Mouse (Mus musculus): ENCODE measurements at regions not wholly inside any gene's neighbourhood (a gene's known extent, or its start where the extent isn't known, plus 50 kb on each side); places are given as distances from the start of the nearest gene placed in this dataset.

DNA sequence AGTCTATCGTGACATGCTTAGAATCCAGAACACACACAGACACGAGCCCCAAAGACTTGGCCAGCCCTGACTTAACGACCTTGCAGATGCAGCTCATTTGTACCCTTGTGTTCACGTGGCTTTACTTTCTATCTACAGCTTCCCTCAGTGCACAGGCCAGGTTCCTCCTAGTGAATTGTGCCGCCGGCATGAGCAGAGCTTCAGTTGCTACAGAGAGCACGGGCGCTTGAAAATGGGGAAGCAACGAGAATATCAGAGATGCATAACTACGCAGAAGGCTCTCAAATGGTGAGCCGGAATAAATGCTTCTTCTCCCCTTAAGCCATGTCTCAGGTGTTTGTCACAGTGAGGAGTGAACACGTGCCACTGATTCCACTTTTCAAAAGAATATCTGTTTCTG lies 110.7 kb upstream of the Fshr start:
- no peak for DNase-seq (ENCODE audit: extremely low spot score in 1 of 2, low spot score in 1 of 2)

DNA sequence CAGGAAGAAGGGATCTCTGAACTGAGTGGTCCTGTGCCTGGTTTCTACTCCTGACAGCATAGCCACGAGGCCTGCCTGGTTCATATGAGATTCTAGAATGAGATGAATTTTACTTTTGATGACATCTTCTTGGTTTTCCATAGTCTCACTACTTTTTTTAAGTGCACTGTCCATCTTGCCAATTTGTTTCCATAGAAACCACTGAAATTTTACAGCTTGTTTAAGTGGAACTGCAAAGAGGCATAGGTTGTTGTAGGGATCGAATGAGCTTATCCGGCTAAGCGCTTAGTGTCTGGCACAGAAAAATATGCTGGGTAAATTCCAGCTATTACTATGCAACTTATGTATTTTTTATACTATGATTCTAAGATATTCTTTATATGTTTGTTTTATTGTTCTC lies 100.8 kb upstream of the Fshr start:
- no peak for DNase-seq (ENCODE audit: extremely low spot score in 1 of 2, low spot score in 1 of 2)

DNA sequence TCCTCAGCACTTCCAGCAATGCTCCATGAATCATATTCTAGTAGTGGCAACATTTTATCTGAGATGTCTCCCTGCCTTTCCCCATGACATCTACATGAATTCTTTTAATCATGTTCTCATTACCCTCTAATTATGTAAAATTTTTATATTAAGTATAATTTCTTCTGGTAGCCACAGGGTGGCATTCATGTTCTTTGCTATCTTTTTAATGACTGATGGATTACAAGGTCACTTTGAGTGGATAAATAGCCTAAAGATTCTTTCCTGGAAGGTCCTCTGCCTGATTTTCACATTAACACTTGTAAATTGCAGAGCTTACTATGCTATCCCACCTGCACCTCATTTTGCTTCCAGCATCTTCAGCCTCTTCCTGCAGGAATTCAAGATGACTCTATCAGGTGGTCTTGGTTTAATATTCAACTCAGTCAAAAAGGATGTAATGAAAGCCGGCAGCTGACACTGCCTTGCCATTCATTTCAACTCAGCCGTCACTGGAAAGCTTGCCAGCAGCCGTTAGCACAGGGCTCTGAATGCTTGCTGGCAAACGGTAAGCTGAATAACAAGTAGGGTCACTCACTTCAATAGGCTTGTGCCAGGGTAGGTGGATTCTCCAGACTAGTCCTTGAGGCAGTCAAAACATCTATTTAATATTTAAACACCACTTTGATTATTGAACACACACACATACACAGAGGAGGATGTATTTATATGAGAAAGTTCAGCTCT lies 97.0 kb upstream of the Fshr start:
- DNase-seq (ENCODE audit: extremely low spot score in 1 of 2, low spot score in 1 of 2) = peak; percentile 6

DNA sequence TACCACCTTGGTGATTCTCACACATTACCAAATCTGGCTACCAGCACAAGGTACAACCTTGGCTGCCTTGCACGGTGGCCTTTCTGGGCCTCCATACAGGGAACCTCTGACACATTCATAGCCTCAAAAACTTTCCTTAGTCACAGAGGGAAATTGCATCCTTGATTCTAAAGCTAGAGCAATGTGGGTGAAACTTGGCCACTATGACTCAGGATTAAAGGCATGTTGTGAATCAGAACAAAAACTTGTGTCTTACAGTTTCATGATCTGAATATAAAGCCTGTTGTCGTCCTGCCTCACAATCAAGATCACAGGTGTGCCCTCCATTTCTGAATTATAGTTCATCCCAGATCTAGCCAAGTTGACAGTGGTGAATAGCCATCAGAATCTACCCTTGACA lies 80.8 kb upstream of the Fshr start:
- no peak for DNase-seq (ENCODE audit: extremely low spot score in 1 of 2, low spot score in 1 of 2)

DNA sequence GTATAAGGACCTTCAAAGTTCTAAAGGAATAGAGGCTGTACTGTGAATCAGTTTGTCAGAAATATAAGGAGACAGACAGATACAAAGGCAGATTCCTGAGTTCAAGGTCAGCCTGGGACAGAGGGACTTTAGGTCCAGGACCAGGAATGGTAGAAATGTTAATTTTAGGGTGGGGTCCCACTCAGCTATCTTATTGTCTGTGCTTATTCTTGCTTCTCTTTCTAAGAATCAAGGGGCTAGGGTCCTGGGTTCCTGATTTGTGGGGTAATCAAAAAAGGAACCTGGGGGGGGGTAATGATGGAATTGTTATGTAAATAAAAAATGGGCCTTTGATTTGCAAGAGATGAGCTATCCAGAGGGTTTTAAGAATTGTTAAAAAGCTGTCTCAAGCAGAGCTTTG lies 71.7 kb upstream of the Fshr start:
- no peak for DNase-seq (ENCODE audit: extremely low spot score in 1 of 2, low spot score in 1 of 2)

DNA sequence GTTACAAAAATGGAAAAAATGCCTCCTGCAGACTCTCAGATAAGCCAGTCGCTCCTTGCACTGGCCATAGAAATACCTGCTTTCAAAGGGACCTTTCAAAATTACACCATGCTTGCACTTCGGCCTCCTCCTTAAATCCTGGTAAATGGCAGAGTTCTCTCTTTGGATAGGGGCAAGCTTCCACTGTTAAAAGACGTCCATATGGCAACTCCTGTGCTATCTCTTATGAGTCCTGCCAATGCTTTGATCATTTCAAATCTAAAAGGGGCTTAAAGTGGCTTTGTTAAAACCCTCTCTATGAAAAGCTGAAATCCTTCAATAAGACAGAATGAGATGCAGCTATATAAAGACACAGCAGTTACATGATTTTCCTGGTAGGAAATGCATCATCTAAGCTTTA lies 55.2 kb upstream of the Fshr start:
- DNase-seq (ENCODE audit: extremely low spot score in 1 of 2, low spot score in 1 of 2) = no peak

DNA sequence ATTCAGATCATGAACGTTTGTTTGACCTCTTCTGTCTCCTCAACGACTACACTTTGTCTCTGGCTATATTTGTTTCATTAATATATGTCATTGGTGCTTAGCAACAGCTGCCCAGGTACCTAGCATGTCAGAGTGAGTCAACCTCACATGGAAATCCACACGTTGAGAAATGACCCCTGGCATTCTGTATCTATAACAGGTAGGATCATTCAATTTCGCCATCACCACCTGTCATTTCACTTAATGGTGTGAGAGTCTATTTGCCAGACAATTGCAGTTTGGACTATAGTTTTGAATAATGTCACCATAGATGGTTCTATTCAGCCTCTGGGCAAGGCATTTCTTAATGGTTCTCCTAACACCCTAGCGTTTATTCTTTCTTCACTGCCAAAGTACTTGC lies 50.3 kb upstream of the Fshr start:
- no peak for DNase-seq (ENCODE audit: extremely low spot score in 1 of 2, low spot score in 1 of 2)

All from layer of hippocampus, postnatal 25 days (tissue).